Mouse (Mus musculus): ENCODE measurements around the gene R3hdm2.

DNA sequence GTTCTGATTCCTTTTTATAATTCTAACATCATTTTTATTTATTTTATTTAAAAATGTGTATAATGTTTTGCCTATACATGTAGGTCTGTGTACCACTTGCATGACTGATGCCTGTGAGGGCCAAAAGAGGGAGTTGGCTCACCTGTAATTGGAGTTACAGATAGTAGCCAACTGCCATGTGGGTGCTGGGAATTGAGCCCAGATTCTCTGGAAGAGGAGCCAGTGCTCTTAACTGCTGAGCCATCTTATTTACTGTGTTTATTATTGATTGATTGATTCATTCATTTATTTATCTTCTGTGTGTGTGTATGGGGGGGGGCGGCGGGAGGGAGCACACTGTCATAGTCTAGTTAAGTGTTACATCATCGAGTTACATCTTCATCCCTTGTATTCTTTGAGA, 24.6 kb downstream of the R3hdm2 start:
- TF ChIP-seq CTCF (IDR thresholded peaks at IDR 0.05; ENCODE audit: insufficient read depth, low read depth, low read length) = no peak
- TF ChIP-seq POLR2A (IDR thresholded peaks at IDR 0.05; ENCODE audit: insufficient read depth, low read depth, low read length) = no peak
